Mouse (Mus musculus) erythroblast, adult 5-6 weeks (primary cell): Measurements from ENCODE around the gene Thrb. TPM values are rescaled to one million over a fixed set of nuclear protein-coding genes. Genes with fewer than 3 reads are reported as not detected.

ENCODE experiments used
- ATAC-seq: replicated peaks from 2 replicates; pipeline ENCODE4 v1.8.0; 2016; ENCODE audit warnings: moderate number of reproducible peaks, mild to moderate bottlenecking, moderate TSS enrichment, inconsistent platforms; ENCODE audit not compliant: poor library complexity, low FRiP score, severe bottlenecking
- total RNA-seq, 2 experiments: library from RNA; stranded (forward) in 1 of 2; stranded (reverse) in 1 of 2; fragments of 150-400 nt in 1 of 2; fragments of 200-764, 138-1000 nt in 1 of 2; gene quantifications; 2 replicates each; pipeline versions ENCODE4 v1.2.3 to v1.2.4; 2015 to 2017; ENCODE audit warnings: low replicate concordance in 2 of 2

Gene Thrb
- total RNA-seq, 2 experiments from 2014 or later: not detected

DNA sequence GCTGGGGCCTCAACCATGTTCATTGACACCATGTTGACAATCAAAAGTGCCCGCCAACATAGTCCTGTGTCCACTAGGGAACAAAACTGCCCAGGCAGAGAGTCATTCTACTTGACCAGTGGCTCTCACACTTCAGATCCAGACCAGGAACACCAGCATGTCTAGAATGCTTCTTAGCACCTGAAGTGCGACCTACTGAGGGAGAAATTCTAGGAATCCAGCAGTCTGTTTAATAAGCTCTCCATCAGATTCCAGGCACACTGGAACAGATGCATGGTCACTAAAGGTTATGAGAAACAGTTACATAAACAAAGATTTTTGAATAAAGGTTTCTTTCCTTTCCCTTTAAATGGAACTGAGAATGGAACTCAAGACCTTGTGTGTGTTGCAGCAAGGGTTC is 192.2 kb downstream of the Thrb start:
- no peak for ATAC-seq

DNA sequence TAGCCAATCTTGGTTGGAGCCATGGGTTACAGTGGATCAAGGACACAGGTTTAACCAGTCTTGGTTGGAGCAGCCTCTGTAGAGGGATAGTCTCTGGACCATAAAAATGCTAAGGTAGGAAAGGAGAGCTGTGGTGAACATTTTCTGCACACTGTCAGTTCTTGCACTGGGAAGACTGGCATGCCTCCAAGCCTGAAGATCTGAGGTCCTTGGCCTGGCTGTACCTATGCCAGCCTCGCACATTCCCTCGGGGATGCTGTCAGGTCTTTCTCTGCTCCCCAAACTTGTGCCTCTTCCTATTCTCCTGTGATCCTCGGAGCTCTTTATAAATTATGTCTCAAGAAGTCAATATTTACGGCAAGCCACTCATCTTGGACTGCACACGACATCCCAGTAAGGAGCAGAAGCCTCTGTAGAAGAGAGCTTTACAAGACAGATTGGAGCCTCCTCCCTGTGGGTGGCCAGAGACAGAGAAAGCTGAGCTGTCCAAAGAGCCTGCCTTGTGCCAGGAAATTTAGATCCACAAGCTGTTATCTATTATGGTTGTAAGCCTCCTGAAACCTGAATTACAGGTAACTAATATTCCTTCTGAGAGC is 199.8 kb downstream of the Thrb start:
- ATAC-seq: no peak

DNA sequence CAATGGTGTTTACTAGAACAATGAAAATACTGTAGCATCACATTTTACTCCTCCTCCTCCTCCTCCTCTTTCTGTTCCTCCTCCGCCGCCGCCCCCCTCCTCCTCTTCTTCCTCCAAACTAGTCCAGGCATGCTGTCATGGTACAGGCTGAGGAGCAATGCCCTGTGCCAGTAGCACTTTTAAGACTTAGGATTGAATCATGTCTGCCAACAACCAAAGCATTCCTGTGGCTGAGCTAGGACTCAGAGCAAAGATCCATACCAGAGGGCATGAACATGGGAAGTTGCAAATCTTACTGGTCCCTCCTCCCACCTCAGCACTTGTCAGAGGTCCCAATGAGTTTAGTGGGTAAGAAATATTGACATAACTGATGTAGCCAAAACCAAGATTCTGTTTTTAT is 202.6 kb downstream of the Thrb start:
- no peak for ATAC-seq

GRCm38 (mm10) chr14:17863701-17864320 is 203.8 kb downstream of the Thrb start:
- no peak for ATAC-seq

DNA sequence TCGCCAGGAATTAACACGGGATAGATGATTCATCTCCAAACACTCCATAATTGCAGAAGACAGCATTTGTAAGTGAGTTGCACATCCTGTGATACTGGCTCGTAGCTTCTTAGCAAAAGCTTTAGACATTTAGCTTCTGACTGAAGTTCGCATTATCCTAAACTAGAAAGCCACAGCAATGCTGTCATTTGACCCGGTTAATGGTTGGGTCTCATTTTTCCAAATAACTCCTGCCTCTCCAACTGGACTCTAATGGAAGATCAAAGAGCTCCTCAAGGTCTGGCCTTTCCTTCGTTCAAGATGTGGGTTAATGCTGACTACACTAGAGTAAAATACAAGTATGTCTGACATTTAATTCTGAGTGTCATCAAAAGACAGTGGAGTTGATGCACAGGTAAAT is 208.3 kb downstream of the Thrb start:
- no peak for ATAC-seq

GRCm38 (mm10) chr14:17875946-17876345 is 215.9 kb downstream of the Thrb start:
- ATAC-seq: no peak

DNA sequence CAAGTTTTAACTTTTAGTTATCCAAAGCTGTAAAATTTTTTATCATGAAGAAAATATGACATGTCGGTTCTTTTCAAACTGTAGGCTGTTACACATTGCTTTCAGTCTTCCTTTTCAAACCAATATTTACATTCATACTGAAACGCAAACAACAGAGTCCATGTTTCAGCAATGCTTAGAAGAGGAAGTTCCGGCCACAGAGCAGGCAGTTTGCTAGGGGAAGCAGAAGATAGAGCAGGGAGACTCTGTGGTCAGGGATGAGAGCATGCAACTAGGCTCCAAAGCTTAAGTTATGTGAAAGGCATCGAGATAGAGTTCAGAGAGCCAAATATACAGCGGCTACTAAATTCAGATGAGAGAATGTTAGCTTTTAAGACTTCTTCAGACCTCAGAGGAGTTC is 219.4 kb downstream of the Thrb start:
- ATAC-seq: no peak

DNA sequence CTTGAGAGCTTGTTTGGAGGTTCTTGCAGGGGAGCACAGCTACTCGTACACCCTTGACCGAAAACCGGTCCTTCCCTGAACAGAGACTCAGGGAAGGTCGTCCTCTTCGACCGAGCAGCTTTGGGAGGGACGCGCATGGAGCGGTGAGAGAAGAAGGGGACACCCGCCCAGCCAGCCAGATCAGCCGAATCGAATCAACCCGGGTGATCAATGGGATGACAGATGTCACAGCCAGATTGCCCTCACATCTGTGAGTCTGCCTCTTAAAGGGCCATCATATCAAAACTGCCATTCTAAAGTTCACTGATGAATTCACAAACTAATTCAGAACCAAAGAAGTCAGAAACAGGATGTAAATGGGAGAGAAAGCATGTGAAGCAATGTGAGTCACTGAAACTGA is 224.8 kb downstream of the Thrb start:
- ATAC-seq: no peak

DNA sequence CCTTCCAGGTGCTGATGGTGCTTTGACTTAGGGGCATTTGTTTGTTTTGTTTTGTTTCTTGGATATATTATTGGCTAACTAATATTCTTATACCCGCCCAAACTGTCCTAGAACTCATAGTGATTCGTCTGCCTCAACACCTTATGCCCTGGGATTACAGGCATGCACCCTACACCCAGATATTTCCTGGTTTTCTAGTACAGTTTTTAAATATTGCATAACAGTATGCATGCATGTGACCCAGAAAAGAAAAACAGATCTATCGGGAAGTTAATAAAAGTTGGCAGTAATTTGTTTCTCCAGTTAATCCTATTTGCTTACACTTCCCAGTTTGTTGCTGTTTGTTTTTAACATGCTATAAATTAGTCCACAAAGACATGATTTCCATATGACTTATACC is 225.3 kb downstream of the Thrb start:
- ATAC-seq: no peak

DNA sequence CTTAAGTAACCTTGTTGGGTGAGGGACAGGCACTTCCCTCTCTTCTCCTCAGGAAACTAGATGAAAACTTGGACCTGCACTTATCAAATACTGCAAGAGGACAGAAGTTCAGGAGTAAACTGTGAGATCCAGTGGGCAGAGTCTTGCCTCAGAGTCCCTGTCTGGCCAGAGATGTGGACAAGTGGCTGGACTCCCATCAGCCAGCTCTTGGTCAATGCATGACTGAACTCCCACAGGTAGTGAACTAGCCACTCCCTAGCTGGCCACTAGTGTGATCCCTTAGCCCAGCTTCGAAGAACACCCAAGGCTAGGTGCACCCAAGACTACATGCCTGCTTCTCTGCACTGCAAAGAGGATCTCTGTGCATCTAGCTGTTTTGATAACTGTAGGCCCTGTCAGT is 234.7 kb downstream of the Thrb start:
- ATAC-seq: no peak

- ATAC-seq: no peak
Measured at GRCm38 (mm10) chr14:17899733-17900413, 239.8 kb downstream of the Thrb start.

DNA sequence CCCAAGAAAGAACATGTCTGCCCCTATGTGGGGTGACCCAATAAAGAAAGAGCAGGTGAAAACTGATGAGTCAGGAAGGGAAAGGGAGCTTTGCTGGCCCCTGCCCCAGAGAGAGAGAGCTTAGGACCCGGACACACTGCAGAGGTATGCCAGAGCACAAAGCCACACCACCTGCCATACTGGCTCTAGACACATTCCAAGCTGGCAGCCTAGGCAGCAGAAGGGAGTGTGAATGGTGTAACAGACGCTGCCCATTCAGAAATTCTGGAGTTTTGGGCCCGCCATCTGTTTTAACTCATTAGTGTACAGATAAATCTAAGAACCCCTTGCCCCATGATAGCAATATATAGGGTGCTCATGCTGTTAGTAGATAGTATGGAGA is 240.3 kb downstream of the Thrb start:
- ATAC-seq: no peak

- no peak for ATAC-seq
Measured at GRCm38 (mm10) chr14:17902426-17902825, 242.4 kb downstream of the Thrb start.

- ATAC-seq: no peak
Measured at GRCm38 (mm10) chr14:17903121-17903520, 243.1 kb downstream of the Thrb start.

DNA sequence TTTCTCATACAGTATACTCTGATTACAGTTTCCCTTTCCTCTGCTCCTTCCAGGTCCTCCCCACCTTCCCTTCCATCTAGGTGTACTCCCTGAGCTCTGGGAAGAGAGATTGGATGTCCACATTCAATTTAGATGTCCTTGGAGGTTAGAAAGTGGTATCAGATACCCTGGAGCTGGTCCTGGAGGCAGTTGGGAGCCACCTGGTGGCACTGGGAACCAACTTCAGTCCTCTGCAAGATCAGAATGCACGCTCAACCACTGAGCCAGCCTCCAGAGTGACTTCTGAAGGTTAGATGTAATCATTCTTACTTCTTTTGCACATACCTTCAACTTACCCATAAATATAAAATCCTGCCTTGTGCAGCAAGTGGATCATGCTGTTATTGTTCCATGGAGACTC is 244.5 kb downstream of the Thrb start:
- ATAC-seq: no peak

- ATAC-seq: no peak
Measured at GRCm38 (mm10) chr14:17905627-17906026, 245.6 kb downstream of the Thrb start.

- ATAC-seq: no peak
Measured at GRCm38 (mm10) chr14:17906931-17907330, 246.9 kb downstream of the Thrb start.

- no peak for ATAC-seq
Measured at GRCm38 (mm10) chr14:17911157-17911556, 251.1 kb downstream of the Thrb start.

GRCm38 (mm10) chr14:17912573-17913207 is 252.6 kb downstream of the Thrb start:
- ATAC-seq: no peak

GRCm38 (mm10) chr14:17915556-17915955 is 255.5 kb downstream of the Thrb start:
- no peak for ATAC-seq

DNA sequence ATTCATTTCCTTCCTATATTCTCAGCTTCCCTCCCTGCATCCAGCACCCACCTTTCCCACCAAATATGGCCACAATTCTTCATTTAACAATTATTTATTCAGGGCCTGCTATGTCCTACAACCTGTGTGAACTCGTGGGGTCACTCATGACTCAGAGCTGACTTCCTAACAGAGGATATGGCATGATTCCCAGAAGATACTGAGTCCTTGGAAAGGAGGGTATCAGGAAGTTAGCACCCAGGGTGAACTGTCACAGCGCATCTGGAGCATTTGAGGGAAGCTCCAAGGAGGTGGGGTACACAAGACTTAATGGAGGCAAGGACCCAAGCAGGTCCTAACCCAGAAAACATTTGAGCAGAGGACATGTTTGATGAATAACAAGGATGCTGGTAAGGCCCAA is 256.6 kb downstream of the Thrb start:
- ATAC-seq: no peak
